Mouse (Mus musculus): ENCODE data around the gene Wdr48. TPM values are rescaled to one million over a fixed set of nuclear protein-coding genes. Genes with fewer than 3 reads are reported as not detected.

The Wdr48 gene
- total RNA-seq, 4 experiments from 2014 or later: 9.1 to 10.6 (median 9.8) TPM

GRCm38 (mm10) chr9:119923462-119923861, 28.8 kb downstream of the Wdr48 start:
- DNase-seq (ENCODE audit: low spot score in 2 of 2): no peak

DNA sequence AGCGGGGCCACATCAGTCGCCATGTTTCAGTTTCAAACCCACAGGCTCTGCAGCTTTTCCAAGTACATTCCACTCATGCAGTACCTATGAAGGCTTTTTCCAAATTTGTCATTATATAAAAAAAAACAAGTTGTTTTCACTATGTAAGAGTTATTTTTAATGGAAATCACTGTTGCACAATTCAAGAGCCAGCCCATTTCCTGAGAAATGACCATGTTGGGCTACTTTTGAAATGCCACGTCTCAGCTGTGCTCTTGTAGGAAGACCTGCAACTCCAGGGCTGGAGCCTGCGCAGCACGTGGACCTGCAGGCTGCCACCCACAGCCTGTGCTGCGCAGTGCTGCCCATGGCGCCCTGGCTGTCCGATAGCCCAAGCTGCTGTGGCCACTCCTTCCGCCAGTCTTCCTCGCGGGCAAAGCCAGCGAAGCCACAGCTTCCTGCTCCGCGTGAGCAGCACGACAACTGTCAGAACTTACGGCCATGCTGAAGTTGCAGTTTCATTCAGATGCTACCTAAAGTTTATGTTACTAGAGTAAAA, 30.5 kb downstream of the Wdr48 start:
- no peak for DNase-seq (ENCODE audit: low spot score in 2 of 2)

DNA sequence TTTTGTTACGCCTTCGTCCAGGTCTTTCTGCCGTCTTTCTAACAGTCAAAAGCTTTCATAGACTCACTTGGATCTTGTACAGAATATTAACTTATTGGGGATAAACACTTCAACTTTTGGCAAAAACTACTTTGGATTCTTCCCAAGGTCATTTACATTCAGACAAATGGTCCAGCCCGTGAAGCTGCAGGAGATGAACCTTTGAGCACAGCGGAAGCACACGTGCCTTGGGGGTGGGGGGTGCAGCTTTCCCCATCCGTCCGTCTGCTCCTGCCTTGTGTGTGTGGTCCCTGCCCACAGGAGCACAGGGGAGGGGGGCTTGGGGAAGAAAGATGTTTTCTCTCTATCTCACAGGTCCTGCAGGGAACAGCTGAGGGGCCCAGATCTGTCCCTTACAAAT, 31.1 kb downstream of the Wdr48 start:
- DNase-seq (ENCODE audit: low spot score in 2 of 2): no peak

- DNase-seq (ENCODE audit: low spot score in 2 of 2): no peak
Observed at GRCm38 (mm10) chr9:119926497-119926896, 31.8 kb downstream of the Wdr48 start.

- DNase-seq (ENCODE audit: low spot score in 2 of 2): no peak
Observed at GRCm38 (mm10) chr9:119932358-119932757, 37.7 kb downstream of the Wdr48 start.

- no peak for DNase-seq (ENCODE audit: low spot score in 2 of 2)
Observed at GRCm38 (mm10) chr9:119933675-119934074, 39.0 kb downstream of the Wdr48 start.

DNA sequence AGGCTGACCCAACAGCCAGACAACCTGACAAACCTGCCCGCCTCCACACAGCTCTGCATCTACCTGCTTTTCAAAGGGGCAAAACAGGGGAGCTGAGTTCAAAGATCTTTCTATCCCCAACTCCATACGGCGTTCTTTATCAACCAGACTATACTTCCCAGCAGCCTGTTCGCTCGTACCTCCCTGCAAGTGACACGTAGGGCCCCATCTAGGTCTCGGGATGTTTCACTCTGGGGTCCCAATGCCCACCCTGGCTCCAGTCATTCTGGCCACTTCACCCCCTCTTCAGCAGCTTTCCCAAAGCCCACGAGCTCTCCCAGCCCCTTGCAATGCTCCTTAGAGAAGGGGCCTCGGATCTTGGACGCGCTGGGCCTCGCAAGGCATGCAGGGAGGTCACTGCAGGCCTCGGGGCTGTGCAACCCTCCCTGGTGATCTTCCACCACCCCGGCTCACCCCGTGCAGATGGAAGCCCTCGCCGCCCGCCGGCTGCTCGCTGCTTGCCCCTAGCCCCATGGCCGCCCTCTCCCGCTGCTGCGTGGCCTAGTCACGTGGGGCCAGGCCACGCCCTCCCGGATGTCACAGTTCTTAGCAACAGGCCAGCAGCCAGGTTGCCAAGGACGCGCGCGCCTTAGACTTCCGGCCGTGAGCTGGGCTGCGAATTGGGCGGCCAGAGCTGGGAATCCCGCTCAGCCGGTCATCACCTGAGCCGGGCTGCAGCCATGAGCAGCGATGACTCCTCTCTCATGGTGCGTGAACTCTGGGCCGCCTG, 42.5 kb downstream of the Wdr48 start, which contains the start of the genes Gorasp1 and Ttc21a:
Gene Gorasp1, minus strand, starts transcription at position 561 of the 769 bp plus-strand sequence.
Gene Ttc21a, plus strand, starts transcription at position 602 of the 769 bp plus-strand sequence.
- DNase-seq (ENCODE audit: low spot score in 2 of 2): peak; percentile 93 to 94

DNA sequence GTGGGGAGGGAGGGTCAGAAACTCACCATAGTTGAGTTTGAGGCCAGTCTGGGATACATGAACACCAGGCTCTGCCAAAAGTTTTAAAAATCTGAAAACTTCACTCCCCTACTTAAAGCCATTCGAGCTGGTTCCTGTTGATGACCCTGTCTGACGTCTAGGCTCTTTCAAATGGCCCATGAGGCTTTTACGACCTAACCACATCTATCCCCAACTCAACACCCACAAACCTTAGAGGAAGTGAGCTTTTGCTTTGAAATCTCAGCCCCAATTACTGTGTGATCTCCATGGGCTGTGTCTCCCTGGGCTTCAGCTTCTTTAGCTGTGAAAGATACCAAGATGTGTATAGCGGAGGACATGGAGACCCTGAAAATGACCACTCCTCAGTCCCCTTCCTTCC, 43.8 kb downstream of the Wdr48 start:
- no peak for DNase-seq (ENCODE audit: low spot score in 2 of 2)

DNA sequence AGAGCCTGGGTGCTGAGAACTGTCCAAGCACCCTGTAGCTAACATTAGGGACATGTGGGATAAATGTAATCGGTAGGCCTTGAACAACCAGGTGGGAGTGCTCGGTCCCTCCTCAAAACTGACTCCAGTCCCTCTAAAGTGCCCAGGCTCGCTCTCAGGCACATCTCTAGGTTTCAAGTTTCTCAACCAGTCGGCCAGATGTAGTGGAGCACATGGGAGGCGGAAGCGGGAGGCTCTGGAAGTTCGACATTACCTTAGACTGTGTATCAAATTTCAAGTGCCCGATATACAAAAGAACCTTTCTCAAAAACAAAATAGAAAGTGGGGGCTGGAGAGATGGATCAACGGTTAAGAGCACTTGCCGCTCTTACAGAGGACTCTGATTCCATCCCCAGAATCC, 45.0 kb downstream of the Wdr48 start:
- DNase-seq (ENCODE audit: low spot score in 2 of 2): no peak

GRCm38 (mm10) chr9:119941407-119941806, 46.7 kb downstream of the Wdr48 start:
- no peak for DNase-seq (ENCODE audit: low spot score in 2 of 2)

GRCm38 (mm10) chr9:119941861-119942260, 47.2 kb downstream of the Wdr48 start:
- no peak for DNase-seq (ENCODE audit: low spot score in 2 of 2)

DNA sequence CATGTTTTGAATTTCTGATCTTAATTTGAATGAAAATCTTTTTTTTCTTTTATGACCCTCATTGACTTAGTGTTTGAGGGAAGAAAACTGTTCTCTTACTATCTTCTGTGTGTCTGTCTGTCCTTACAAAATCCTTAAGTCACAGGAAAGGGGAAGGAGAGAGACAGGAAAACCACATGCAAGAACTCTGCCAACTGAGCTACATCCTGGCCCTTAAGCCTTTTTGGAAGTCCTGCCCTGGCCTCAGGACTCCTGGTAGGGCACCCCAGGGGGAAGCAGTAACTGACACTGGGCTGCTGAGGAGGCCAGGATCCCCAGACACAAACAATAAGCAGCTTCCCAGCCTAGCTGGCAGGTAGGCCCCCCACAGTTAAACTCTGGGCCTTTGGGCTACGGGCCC, 48.6 kb downstream of the Wdr48 start:
- DNase-seq (ENCODE audit: low spot score in 2 of 2): no peak

GRCm38 (mm10) chr9:119945173-119945900, 50.7 kb downstream of the Wdr48 start:
- DNase-seq (ENCODE audit: low spot score in 2 of 2): no peak

DNA sequence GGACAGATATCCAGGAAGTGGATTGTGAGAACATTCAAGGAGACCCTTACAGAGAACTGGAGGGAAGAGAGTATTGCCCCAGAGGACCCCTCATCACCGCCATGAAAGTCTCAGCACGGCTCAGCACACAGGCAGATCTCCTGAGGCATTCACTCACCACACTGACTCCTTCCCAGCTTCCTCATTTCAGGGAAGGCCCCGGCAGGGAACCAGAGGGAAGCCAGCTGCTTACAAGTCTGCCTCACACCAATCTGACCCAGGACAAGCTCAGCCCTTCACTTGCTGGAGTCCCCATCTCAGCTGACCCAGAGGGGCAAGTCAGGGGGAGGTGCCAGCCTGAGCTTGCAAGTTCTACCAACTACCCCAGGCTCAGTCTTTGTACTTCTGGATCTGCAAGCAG, 54.1 kb downstream of the Wdr48 start:
- DNase-seq (ENCODE audit: low spot score in 2 of 2): no peak

- no peak for DNase-seq (ENCODE audit: low spot score in 2 of 2)
Observed at GRCm38 (mm10) chr9:119950434-119950833, 55.8 kb downstream of the Wdr48 start.

GRCm38 (mm10) chr9:119951388-119951787, 56.7 kb downstream of the Wdr48 start:
- no peak for DNase-seq (ENCODE audit: low spot score in 2 of 2)

- no peak for DNase-seq (ENCODE audit: low spot score in 2 of 2)
Observed at GRCm38 (mm10) chr9:119958835-119959234, 64.2 kb downstream of the Wdr48 start.

- no peak for DNase-seq (ENCODE audit: low spot score in 2 of 2)
Observed at GRCm38 (mm10) chr9:119962216-119962615, 67.5 kb downstream of the Wdr48 start.

DNA sequence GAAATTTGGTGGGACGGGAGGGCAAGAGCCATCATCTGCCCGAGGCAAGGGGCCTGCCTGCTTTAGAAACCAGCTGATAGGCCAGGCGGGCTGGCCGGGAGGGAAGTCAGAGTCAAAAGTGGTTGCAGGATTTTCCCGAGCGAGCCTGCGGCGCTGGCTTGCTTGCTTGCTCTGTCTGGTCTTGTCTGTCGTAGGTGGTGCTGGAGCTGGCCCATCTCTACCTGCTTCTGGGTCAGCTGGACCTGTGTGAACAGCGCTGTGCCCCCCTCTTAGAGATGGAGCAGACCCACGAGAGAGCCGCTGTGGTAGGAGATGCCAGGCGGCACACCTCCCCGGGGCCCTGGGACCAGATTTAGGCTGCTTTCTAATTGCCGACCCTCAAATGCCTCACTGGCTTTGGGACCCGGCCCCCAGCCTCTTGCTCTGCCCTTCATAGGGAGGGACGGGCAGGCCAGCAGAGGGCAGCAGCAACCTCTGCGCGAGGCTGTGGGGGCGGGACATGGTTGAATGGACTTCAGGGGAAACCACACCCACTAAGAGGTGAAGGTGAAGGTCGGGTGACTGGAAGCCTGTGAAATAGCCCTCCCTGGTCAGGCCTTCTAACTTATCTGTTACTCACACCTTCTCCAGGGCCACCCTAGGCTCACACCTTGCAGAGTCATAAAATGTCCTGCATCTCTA, 68.4 kb downstream of the Wdr48 start:
- no peak for DNase-seq (ENCODE audit: low spot score in 2 of 2)

GRCm38 (mm10) chr9:119964206-119964605, 69.5 kb downstream of the Wdr48 start:
- no peak for DNase-seq (ENCODE audit: low spot score in 2 of 2)

GRCm38 (mm10) chr9:119965186-119965585, 70.5 kb downstream of the Wdr48 start:
- no peak for DNase-seq (ENCODE audit: low spot score in 2 of 2)
